In genomic region chr2:149109551-149109950, GRCm38 (mm10) we compare ENCODE assay signal across 5 mouse cellular contexts.
A peak's percentile ranks its signal among the peaks of the same experiment; 100 is the strongest.
DNase-seq lines count a peak whose midpoint lies in the region.

No protein-coding gene starts in this region.

- DNase-seq in 3134 (ENCODE audit: extremely low read depth, insufficient read length, low spot score) (peak; percentile 56), 416B (ENCODE audit: low read depth) (peak; percentile 1), MEL-GATA-1-ER (ENCODE audit: extremely low read depth, low read depth) (peak; percentile 5), R1 (ENCODE audit: low read depth, low spot score) (peak; percentile 5), adipocyte (ENCODE audit: low spot score) (peak; percentile 21)

Comparison
In these comparisons a context has a peak if more than half of its experiments do, and no peak if none do; other contexts are left out.
1. Peak in every context shown above with its lines: DNase-seq.
2. DNase-seq: peak in every context shown above with its lines; median percentile 56 in 3134; 21 in adipocyte; 5 in MEL-GATA-1-ER; 5 in R1; 1 in 416B.